Mouse (Mus musculus): ENCODE measurements around the gene Ypel5. TPM values are rescaled to one million over a fixed set of nuclear protein-coding genes. Genes with fewer than 3 reads are reported as not detected.
A peak's percentile ranks its signal among the peaks of the same experiment; 100 is the strongest.

Ypel5 gene
- polyA plus RNA-seq, 1 experiment from 2014 or later, result 36.4 TPM

- Histone ChIP-seq H3K4me1 (ENCODE audit: insufficient read depth) (no peaks in the 10 kb centered on the region), H3K4me2 (no peak overlapping the region), H3K4me3 (ENCODE audit: low read depth, low read length) (no peak overlapping the region), H3K9ac (no peak overlapping the region), H3K36me3 (ENCODE audit: insufficient read depth) (no peaks in the 10 kb centered on the region), H3K27me3 (ENCODE audit: insufficient read depth, low read length) (no peaks in the 10 kb centered on the region), H3K9me3 (ENCODE audit: low read depth, low read length) (no peaks in the 10 kb centered on the region), H3K27ac (ENCODE audit: low read depth) (no peak overlapping the region)
- no peak for ATAC-seq (ENCODE audit: insufficient read depth)
- 65% methylated on average over 3 of the region's 3 CpGs for WGBS
- no peak for DNase-seq
- no peak for TF ChIP-seq CTCF (IDR thresholded peaks at IDR 0.05; ENCODE audit: low read depth)
These were observed 43.9 kb downstream of the Ypel5 start for GRCm38 (mm10) chr17:72880156-72880555.

- WGBS, result 69% methylated on average over 3 of the region's 3 CpGs
- Histone ChIP-seq H3K4me2 (no peak overlapping the region), H3K36me3 (ENCODE audit: insufficient read depth) (no peaks in the 10 kb centered on the region), H3K9me3 (ENCODE audit: low read depth, low read length) (no peaks in the 10 kb centered on the region), H3K4me1 (ENCODE audit: insufficient read depth) (no peaks in the 10 kb centered on the region), H3K27ac (ENCODE audit: low read depth) (no peak overlapping the region), H3K4me3 (ENCODE audit: low read depth, low read length) (no peak overlapping the region), H3K27me3 (ENCODE audit: insufficient read depth, low read length) (no peaks in the 10 kb centered on the region), H3K9ac (no peak overlapping the region)
- no peak for TF ChIP-seq CTCF (IDR thresholded peaks at IDR 0.05; ENCODE audit: low read depth)
- no peak for DNase-seq
- no peak for ATAC-seq (ENCODE audit: insufficient read depth)
These were observed 44.8 kb downstream of the Ypel5 start for GRCm38 (mm10) chr17:72881051-72881450.

GRCm38 (mm10) chr17:72881804-72882203 lies 45.6 kb downstream of the Ypel5 start:
- Histone ChIP-seq H3K9ac (no peak overlapping the region), H3K4me2 (no peak overlapping the region), H3K27me3 (ENCODE audit: insufficient read depth, low read length) (no peaks in the 10 kb centered on the region), H3K27ac (ENCODE audit: low read depth) (no peak overlapping the region), H3K4me1 (ENCODE audit: insufficient read depth) (no peaks in the 10 kb centered on the region), H3K36me3 (ENCODE audit: insufficient read depth) (no peaks in the 10 kb centered on the region), H3K4me3 (ENCODE audit: low read depth, low read length) (no peak overlapping the region), H3K9me3 (ENCODE audit: low read depth, low read length) (no peaks in the 10 kb centered on the region)
- 44% methylated on average over 1 of the region's 1 CpGs for WGBS
- no peak for TF ChIP-seq CTCF (IDR thresholded peaks at IDR 0.05; ENCODE audit: low read depth)
- DNase-seq (no peak), ATAC-seq (ENCODE audit: insufficient read depth) (no peak)

- ATAC-seq (ENCODE audit: insufficient read depth), result peak; percentile 76
- 19% methylated on average over 20 of the region's 20 CpGs for WGBS
- Histone ChIP-seq H3K9ac (no peak overlapping the region), H3K27me3 (ENCODE audit: insufficient read depth, low read length) (no peaks in the 10 kb centered on the region), H3K4me2 (peak overlapping the region; percentile 40), H3K9me3 (ENCODE audit: low read depth, low read length) (no peaks in the 10 kb centered on the region), H3K36me3 (ENCODE audit: insufficient read depth) (no peaks in the 10 kb centered on the region), H3K27ac (ENCODE audit: low read depth) (no peak overlapping the region), H3K4me1 (ENCODE audit: insufficient read depth) (no peaks in the 10 kb centered on the region), H3K4me3 (ENCODE audit: low read depth, low read length) (no peak overlapping the region)
- peak; percentile 82 for TF ChIP-seq CTCF (IDR thresholded peaks at IDR 0.05; ENCODE audit: low read depth)
- peak; percentile 92 for DNase-seq
These were observed 53.5 kb downstream of the Ypel5 start for GRCm38 (mm10) chr17:72889556-72890397.

- Histone ChIP-seq H3K9me3 (ENCODE audit: low read depth, low read length) (no peaks in the 10 kb centered on the region), H3K4me3 (ENCODE audit: low read depth, low read length) (no peak overlapping the region), H3K27me3 (ENCODE audit: insufficient read depth, low read length) (no peaks in the 10 kb centered on the region), H3K9ac (no peak overlapping the region), H3K4me2 (peak overlapping the region; percentile 40; the same call in 1 of the 2 replicates), H3K4me1 (ENCODE audit: insufficient read depth) (no peaks in the 10 kb centered on the region), H3K36me3 (ENCODE audit: insufficient read depth) (no peaks in the 10 kb centered on the region), H3K27ac (ENCODE audit: low read depth) (no peak overlapping the region)
- ATAC-seq (ENCODE audit: insufficient read depth) (peak; percentile 74), DNase-seq (no peak)
- 49% methylated on average over 8 of the region's 8 CpGs for WGBS
- no peak for TF ChIP-seq CTCF (IDR thresholded peaks at IDR 0.05; ENCODE audit: low read depth)
These were observed 54.2 kb downstream of the Ypel5 start for GRCm38 (mm10) chr17:72890398-72890898.

GRCm38 (mm10) chr17:72891556-72891955 lies 55.3 kb downstream of the Ypel5 start:
- WGBS, result 85% methylated on average over 6 of the region's 6 CpGs
- Histone ChIP-seq H3K4me3 (ENCODE audit: low read depth, low read length) (no peak overlapping the region), H3K9me3 (ENCODE audit: low read depth, low read length) (no peaks in the 10 kb centered on the region), H3K36me3 (ENCODE audit: insufficient read depth) (no peaks in the 10 kb centered on the region), H3K4me1 (ENCODE audit: insufficient read depth) (no peaks in the 10 kb centered on the region), H3K27me3 (ENCODE audit: insufficient read depth, low read length) (no peaks in the 10 kb centered on the region), H3K4me2 (no peak overlapping the region), H3K9ac (no peak overlapping the region), H3K27ac (ENCODE audit: low read depth) (no peak overlapping the region)
- no peak for TF ChIP-seq CTCF (IDR thresholded peaks at IDR 0.05; ENCODE audit: low read depth)
- no peak for ATAC-seq (ENCODE audit: insufficient read depth)
- no peak for DNase-seq

- Histone ChIP-seq H3K4me3 (ENCODE audit: low read depth, low read length) (no peak overlapping the region), H3K9me3 (ENCODE audit: low read depth, low read length) (no peaks in the 10 kb centered on the region), H3K36me3 (ENCODE audit: insufficient read depth) (no peaks in the 10 kb centered on the region), H3K27ac (ENCODE audit: low read depth) (no peak overlapping the region), H3K4me2 (no peak overlapping the region), H3K27me3 (ENCODE audit: insufficient read depth, low read length) (no peaks in the 10 kb centered on the region), H3K9ac (no peak overlapping the region), H3K4me1 (ENCODE audit: insufficient read depth) (no peaks in the 10 kb centered on the region)
- DNase-seq (no peak), ATAC-seq (ENCODE audit: insufficient read depth) (no peak)
- no peak for TF ChIP-seq CTCF (IDR thresholded peaks at IDR 0.05; ENCODE audit: low read depth)
- 93% methylated on average over 3 of the region's 3 CpGs for WGBS
These were observed 59.3 kb downstream of the Ypel5 start for GRCm38 (mm10) chr17:72895506-72895905.

All from lung, embryonic 14.5 days (tissue).